Mouse (Mus musculus) hindbrain, embryonic 10.5 days (tissue): Measurements from ENCODE around the gene Rasl2-9. TPM values are rescaled to one million over a fixed set of nuclear protein-coding genes. Genes with fewer than 3 reads are reported as not detected.

Source experiments
- DNase-seq: peaks from one replicate; pipeline ENCODE4 v3.0.0-alpha.2; 2017; ENCODE audit warnings: low spot score
- H3K27ac ChIP-seq: fragments of 300-500 bp; sonication (generic); 2 replicates; pipeline ENCODE4 v1.5.1; 2016; ENCODE audit warnings: mild to moderate bottlenecking, moderate library complexity
- H3K27me3 ChIP-seq: fragments of 300-500 bp; sonication (generic); 2 replicates; pipeline ENCODE4 v1.6.1; 2016; ENCODE audit warnings: mild to moderate bottlenecking; ENCODE audit not compliant: poor library complexity, insufficient read depth, severe bottlenecking
- H3K36me3 ChIP-seq: fragments of 300-500 bp; sonication (generic); 2 replicates; pipeline ENCODE4 v1.6.1; 2016; ENCODE audit warnings: mild to moderate bottlenecking, moderate library complexity
- H3K4me1 ChIP-seq: fragments of 300-500 bp; sonication (generic); replicated peaks from 2 replicates; pipeline ENCODE4 v1.6.1; 2016; ENCODE audit warnings: mild to moderate bottlenecking
- H3K4me3 ChIP-seq: fragments of 300-500 bp; sonication (generic); 2 replicates; pipeline ENCODE4 v1.5.1; 2016; ENCODE audit warnings: mild to moderate bottlenecking, moderate library complexity
- H3K9me3 ChIP-seq: fragments of 300-500 bp; sonication (generic); 2 replicates; pipeline ENCODE4 v1.6.1; 2016; ENCODE audit warnings: mild to moderate bottlenecking, moderate library complexity
- WGBS: fragments of 180-500 bp; shearing (Covaris S2); methylation state at CpG from one replicate; pipeline ENCODE4 v1.1.7; 2016; 5-methylcytosine and 5-hydroxymethylcytosine counted together
- polyA plus RNA-seq: library from polyadenylated mRNA; unstranded; fragments of >200 nt; fragmentation: Nextera tagmentation; extraction: Ambion mirVana; gene quantifications from 2 replicates; pipeline ENCODE4 v1.2.1, GENCODE M21; 2016

Rasl2-9 gene
- polyA plus RNA-seq, 1 experiment from 2014 or later = 0.69 TPM

DNA sequence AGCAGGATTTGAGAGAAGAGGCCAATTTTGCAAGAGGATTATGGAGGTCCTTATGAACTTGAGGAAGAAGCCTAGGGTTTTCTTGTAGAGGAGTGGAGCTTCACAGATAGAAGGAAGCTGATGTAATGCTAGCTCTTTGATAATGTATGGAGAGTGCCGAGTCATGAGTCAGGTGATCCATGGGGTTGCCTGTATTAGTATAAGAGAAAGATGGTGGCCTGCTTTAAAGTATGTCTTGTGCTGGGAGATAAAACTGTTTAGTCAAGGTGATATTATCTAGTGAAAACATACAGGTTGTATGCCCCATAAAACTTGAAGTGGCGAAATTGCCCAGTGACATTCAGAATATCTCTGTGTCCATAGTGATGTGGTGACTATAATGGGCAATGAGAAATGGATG is 48.8 kb downstream of the Rasl2-9 start:
- DNase-seq = no peak
- 93% methylated on average over 2 of the region's 2 CpGs for WGBS
- H3K4me1 ChIP-seq = peaks cover 15% of the 10 kb centered on the region
- H3K9me3 ChIP-seq = no peaks in the 10 kb centered on the region
- peaks cover 74% of the 10 kb centered on the region for H3K36me3 ChIP-seq
- no peak overlapping the region for H3K4me3 ChIP-seq
- H3K27ac ChIP-seq = no peak overlapping the region
- no peaks in the 10 kb centered on the region for H3K27me3 ChIP-seq

DNA sequence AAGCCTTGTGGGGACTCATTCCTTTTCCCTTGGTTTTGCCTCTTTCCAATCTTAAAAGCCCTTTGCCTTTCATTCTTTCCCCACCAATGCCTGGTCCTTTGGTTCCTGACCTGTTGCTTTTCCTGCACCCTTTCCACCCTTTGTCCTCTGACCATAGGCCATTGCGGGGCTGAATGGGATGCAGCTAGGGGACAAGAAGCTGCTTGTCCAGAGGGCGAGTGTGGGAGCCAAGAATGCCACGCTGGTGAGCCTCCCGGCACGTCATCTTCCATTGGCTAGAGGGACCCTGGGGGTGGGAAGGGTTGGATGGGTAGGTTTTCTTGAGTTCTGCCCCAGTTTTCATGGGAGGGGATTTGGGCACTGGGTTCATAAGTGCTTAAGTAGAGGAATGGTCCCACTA is 50.8 kb downstream of the Rasl2-9 start:
- Histone ChIP-seq H3K27me3 (no peaks in the 10 kb centered on the region), H3K4me1 (0 out of 2 replicates have a peak, but pooled peaks cover 2% of the 10 kb centered on the region), H3K36me3 (peaks cover 92% of the 10 kb centered on the region), H3K4me3 (no peak overlapping the region), H3K9me3 (no peaks in the 10 kb centered on the region), H3K27ac (no peak overlapping the region)
- DNase-seq = no peak
- 91% methylated on average over 5 of the region's 5 CpGs for WGBS

Other genes starting within 250 kb of the Rasl2-9 start
- 0.73 and 0.82 TPM in 2 replicates for gene Isoc2a, start 248.8 kb downstream of the Rasl2-9 start, polyA plus RNA-seq
- not detected in 2 replicates for gene Gm36210, start 219.4 kb downstream of the Rasl2-9 start, polyA plus RNA-seq
- gene Zfp628, start 210.7 kb downstream of the Rasl2-9 start, polyA plus RNA-seq = 5.3 and 6.5 TPM in 2 replicates
- gene Nat14, start 203.9 kb downstream of the Rasl2-9 start, polyA plus RNA-seq = 5.2 and 9.6 TPM in 2 replicates
- gene Ssc5d, start 200.2 kb downstream of the Rasl2-9 start, polyA plus RNA-seq = 1.0 and 1.7 TPM in 2 replicates
- gene Sbk2, start 161.5 kb downstream of the Rasl2-9 start, polyA plus RNA-seq = not detected in 2 replicates
- 0.10 TPM in 1 of 2 replicates, not detected in the other for gene Sbk3, start 154.8 kb downstream of the Rasl2-9 start, polyA plus RNA-seq
- gene Zfp579, start 129.8 kb downstream of the Rasl2-9 start, polyA plus RNA-seq = 31.8 and 43.1 TPM in 2 replicates
- gene Zfp524, start 111.5 kb downstream of the Rasl2-9 start, polyA plus RNA-seq = 9.7 and 9.9 TPM in 2 replicates
- gene Fiz1, start 111.3 kb downstream of the Rasl2-9 start, polyA plus RNA-seq = 55.2 and 65.1 TPM in 2 replicates
- 0.46 TPM in 1 of 2 replicates, not detected in the other for gene Gm44973, start 110.5 kb downstream of the Rasl2-9 start, polyA plus RNA-seq
- gene Zfp865, start 105.6 kb downstream of the Rasl2-9 start, polyA plus RNA-seq = 6.5 and 9.0 TPM in 2 replicates
- 5.4 and 7.9 TPM in 2 replicates for gene Ccdc106, start 105.4 kb downstream of the Rasl2-9 start, polyA plus RNA-seq
- gene 4632433K11Rik, start 91.8 kb downstream of the Rasl2-9 start, polyA plus RNA-seq = 0.34 TPM in 1 of 2 replicates, not detected in the other
- 3.3 and 3.9 TPM in 2 replicates for gene Zfp784, start 87.5 kb downstream of the Rasl2-9 start, polyA plus RNA-seq
- gene Zfp580, start 74.4 kb downstream of the Rasl2-9 start, polyA plus RNA-seq = 37.7 and 53.4 TPM in 2 replicates
- gene U2af2, start 63.8 kb downstream of the Rasl2-9 start, polyA plus RNA-seq = 179 and 180 TPM in 2 replicates
- 61.3 and 76.8 TPM in 2 replicates for gene Epn1, start 45.7 kb downstream of the Rasl2-9 start, polyA plus RNA-seq
- not detected in 2 replicates for gene Rfpl4, start 9.0 kb downstream of the Rasl2-9 start, polyA plus RNA-seq
- not detected in 2 replicates for gene Vmn1r55, start 23.7 kb upstream of the Rasl2-9 start, polyA plus RNA-seq
- not detected in 2 replicates for gene Vmn1r56, start 70.8 kb upstream of the Rasl2-9 start, polyA plus RNA-seq
- not detected in 2 replicates for gene Vmn1r57, start 92.5 kb upstream of the Rasl2-9 start, polyA plus RNA-seq
- gene Gm5065, start 224.6 kb upstream of the Rasl2-9 start, polyA plus RNA-seq = not detected in 2 replicates
- gene Nlrp2, start 225.1 kb upstream of the Rasl2-9 start, polyA plus RNA-seq = not detected in 2 replicates